26 mouse cellular contexts compared by ENCODE assay signal in the genomic region with DNA sequence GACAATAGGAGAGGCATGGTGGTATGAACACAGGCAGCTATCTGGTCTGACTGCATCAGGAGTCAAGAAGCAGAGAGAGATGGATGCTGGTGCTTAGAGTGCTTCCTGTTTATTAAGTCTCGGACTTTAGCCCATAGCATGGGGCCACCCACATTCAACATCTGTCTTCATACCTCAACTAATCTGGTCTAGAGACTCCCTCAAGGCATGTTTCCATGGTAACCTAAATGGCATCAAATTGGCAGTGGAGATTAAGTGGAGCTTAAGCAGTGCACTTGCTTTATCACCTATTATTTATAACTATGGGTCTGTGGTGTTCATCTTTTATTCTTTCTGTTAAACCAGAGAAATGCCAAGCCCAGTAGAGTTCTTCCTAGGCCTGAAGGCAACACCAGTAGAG.
DNase-seq lines count a peak whose midpoint lies in the region; ATAC-seq lines count a peak whose summit lies in the region.
"Had no signal": no experiment of that assay in that cellular context is flagged by ENCODE, and none has a peak within 500 bp of the region (broad histone marks: within the 10 kb centered on the region; RNA-seq: fewer than 3 reads in every experiment).

No protein-coding gene starts in this region.

- no peak overlapping the region for H3K4me3 ChIP-seq in midbrain, embryonic 11.5 days (ENCODE audit: low read depth, low read length)
- H3K4me3 ChIP-seq in midbrain, embryonic 10.5 days: no peak overlapping the region
- H3K4me3 ChIP-seq: embryonic facial prominence, embryonic 12.5 days; forebrain, embryonic 15.5 days; heart, embryonic 13.5 days; layer of hippocampus, adult 2 months; left cerebral cortex, adult 2 months; limb, embryonic 12.5 days; lung, embryonic 15.5 days; midbrain, embryonic 15.5 days; myocyte; neural tube, embryonic 12.5 days had no signal

- no peaks in the 10 kb centered on the region for H3K36me3 ChIP-seq in midbrain, embryonic 11.5 days (ENCODE audit: control insufficient read depth, insufficient read depth, low read length)
- H3K36me3 ChIP-seq in midbrain, embryonic 10.5 days: no peaks in the 10 kb centered on the region
- H3K36me3 ChIP-seq: embryonic facial prominence, embryonic 12.5 days; forebrain, embryonic 15.5 days; heart, embryonic 13.5 days; limb, embryonic 12.5 days; lung, embryonic 15.5 days; midbrain, embryonic 15.5 days; neural tube, embryonic 12.5 days had no signal

- no peaks in the 10 kb centered on the region for H3K4me1 ChIP-seq in midbrain, embryonic 11.5 days (ENCODE audit: control insufficient read depth, insufficient read depth, low read length)
- H3K4me1 ChIP-seq in midbrain, embryonic 10.5 days: peaks cover 13% of the 10 kb centered on the region
- H3K4me1 ChIP-seq: embryonic facial prominence, embryonic 12.5 days; forebrain, embryonic 15.5 days; limb, embryonic 12.5 days; lung, embryonic 15.5 days; neural tube, embryonic 12.5 days had no signal

- H3K9ac ChIP-seq in midbrain, embryonic 11.5 days (ENCODE audit: low read length): no peak overlapping the region
- H3K9ac ChIP-seq: embryonic facial prominence, embryonic 12.5 days; forebrain, embryonic 15.5 days; heart, embryonic 13.5 days; limb, embryonic 12.5 days; lung, embryonic 15.5 days; midbrain, embryonic 15.5 days; neural tube, embryonic 12.5 days had no signal

- WGBS in midbrain, embryonic 11.5 days: 9% methylated on average over 1 of the region's 1 CpGs
- WGBS in midbrain, embryonic 10.5 days: 26% methylated on average over 1 of the region's 1 CpGs

- H3K27me3 ChIP-seq in midbrain, embryonic 11.5 days (ENCODE audit: control insufficient read depth, insufficient read depth, low read length): no peaks in the 10 kb centered on the region
- no peaks in the 10 kb centered on the region; the same call in 1 of the 2 replicates for H3K27me3 ChIP-seq in midbrain, embryonic 10.5 days (ENCODE audit: low read depth, poor library complexity, severe bottlenecking)
- H3K27me3 ChIP-seq: CH12.LX; embryonic facial prominence, embryonic 12.5 days; forebrain, embryonic 15.5 days; heart, embryonic 13.5 days; limb, embryonic 12.5 days; lung, embryonic 15.5 days; midbrain, embryonic 15.5 days; neural tube, embryonic 12.5 days had no signal

- peak; percentile 37 for DNase-seq in embryo, embryonic 10 days (ENCODE audit: low spot score)
- DNase-seq in embryo, embryonic 9.5 days (ENCODE audit: extremely low spot score): no peak
- peak; percentile 83 for DNase-seq in midbrain, embryonic 11.5 days (ENCODE audit: low spot score, missing footprints)
- DNase-seq in midbrain, embryonic 10.5 days (ENCODE audit: low spot score): no peak
- DNase-seq in forelimb bud, embryonic 11.5 days (ENCODE audit: low read depth, low spot score): peak; percentile 32
- peak; percentile 2 for DNase-seq in retina, postnatal 7 days (ENCODE audit: low read depth, low spot score)
- no peak for DNase-seq in thymus, postnatal 4 days
- no peak for DNase-seq in urinary bladder, postnatal 36 days (ENCODE audit: low spot score in 2 of 2)
- DNase-seq: adrenal gland, adult 8-10 months; cerebellum, adult 9-10 months; cerebellum, postnatal 36 days; heart, postnatal 10 days; kidney, adult 18-20 months; kidney, postnatal 36 days; right cerebral cortex, postnatal 14 days had no signal

- no peak overlapping the region for H3K27ac ChIP-seq in midbrain, embryonic 11.5 days (ENCODE audit: low read depth, low read length)
- H3K27ac ChIP-seq in midbrain, embryonic 10.5 days (replicated peaks): no peak overlapping the region
- H3K27ac ChIP-seq: embryonic facial prominence, embryonic 12.5 days; forebrain, embryonic 15.5 days; heart, embryonic 13.5 days; layer of hippocampus, adult 2 months; left cerebral cortex, adult 2 months; limb, embryonic 12.5 days; lung, embryonic 15.5 days; midbrain, embryonic 15.5 days; neural tube, embryonic 12.5 days had no signal

- no peaks in the 10 kb centered on the region for H3K9me3 ChIP-seq in midbrain, embryonic 11.5 days (ENCODE audit: control insufficient read depth, low read length)
- H3K9me3 ChIP-seq in midbrain, embryonic 10.5 days (replicated peaks): no peaks in the 10 kb centered on the region
- H3K9me3 ChIP-seq: embryonic facial prominence, embryonic 12.5 days; forebrain, embryonic 15.5 days; heart, embryonic 13.5 days; limb, embryonic 12.5 days; lung, embryonic 15.5 days; midbrain, embryonic 15.5 days; neural tube, embryonic 12.5 days had no signal

- no peak for ATAC-seq in midbrain, embryonic 11.5 days (ENCODE audit: low FRiP score)
- ATAC-seq: forebrain, embryonic 15.5 days; midbrain, embryonic 15.5 days had no signal

- no peak overlapping the region for H3K4me2 ChIP-seq in midbrain, embryonic 11.5 days
- H3K4me2 ChIP-seq: embryonic facial prominence, embryonic 12.5 days; forebrain, embryonic 15.5 days; heart, embryonic 13.5 days; limb, embryonic 12.5 days; lung, embryonic 15.5 days; midbrain, embryonic 15.5 days; neural tube, embryonic 12.5 days had no signal

Comparison
In these comparisons a context has a peak if more than half of its experiments do, and no peak if none do; other contexts are left out.
1. DNase-seq: peak in embryo, embryonic 10 days (single experiment), midbrain, embryonic 11.5 days (single experiment), forelimb bud, embryonic 11.5 days (single experiment) and retina, postnatal 7 days (single experiment); none in embryo, embryonic 9.5 days (single experiment), midbrain, embryonic 10.5 days (single experiment), thymus, postnatal 4 days (single experiment) and urinary bladder, postnatal 36 days (0 of 2).